Mouse (Mus musculus) neural tube, embryonic 14.5 days (tissue): Measurements from ENCODE around the gene Armc8. TPM values are rescaled to one million over a fixed set of nuclear protein-coding genes. Genes with fewer than 3 reads are reported as not detected.

Experiments
- ATAC-seq: fragments of 200-750 bp; cut with Nextera tagmentation; 2 replicates; pipeline ENCODE4 v1.8.0; 2017; ENCODE audit warnings: low read depth, mild to moderate bottlenecking, moderate TSS enrichment, moderate library complexity
- H3K27ac ChIP-seq: fragments of 300-500 bp; sonication (generic); 2 replicates; pipeline ENCODE4 v1.5.1; 2014; ENCODE audit warnings: low read depth, mild to moderate bottlenecking, control low read depth, low read length, moderate library complexity, mixed read lengths
- H3K27me3 ChIP-seq: fragments of 300-500 bp; sonication (generic); 2 replicates; pipeline ENCODE4 v1.6.1; 2014; ENCODE audit warnings: low read length; ENCODE audit not compliant: control insufficient read depth, insufficient read depth
- H3K36me3 ChIP-seq: fragments of 300-500 bp; sonication (generic); 2 replicates; pipeline ENCODE4 v1.6.1; 2014; ENCODE audit warnings: low read length, mixed read lengths; ENCODE audit not compliant: control insufficient read depth, insufficient read depth
- H3K4me1 ChIP-seq: fragments of 300-500 bp; sonication (generic); 2 replicates; pipeline ENCODE4 v1.6.1; 2014; ENCODE audit warnings: low read length; ENCODE audit not compliant: control insufficient read depth, insufficient read depth
- H3K4me2 ChIP-seq: fragments of 300-500 bp; sonication (generic); 2 replicates; pipeline ENCODE4 v1.6.1; 2014; ENCODE audit warnings: mild to moderate bottlenecking, low read depth, low read length, control low read depth
- H3K4me3 ChIP-seq: fragments of 300-500 bp; sonication (generic); 2 replicates; pipeline ENCODE4 v1.5.1; 2014; ENCODE audit warnings: low read depth, low read length, control low read depth, mixed read lengths
- H3K9ac ChIP-seq: fragments of 300-500 bp; sonication (generic); replicated peaks from 2 replicates; pipeline ENCODE4 v1.6.1; 2014; ENCODE audit warnings: low read depth, mild to moderate bottlenecking, control low read depth, low read length, mixed read lengths
- H3K9me3 ChIP-seq: fragments of 300-500 bp; sonication (generic); 2 replicates; pipeline ENCODE4 v1.6.1; 2016; ENCODE audit warnings: low read length; ENCODE audit not compliant: control insufficient read depth
- WGBS: fragments of 180-500 bp; shearing (Covaris S2); extraction: QIAGEN DNeasy Blood & Tissue Kit; methylation state at CpG from one replicate; pipeline ENCODE4 v1.1.7; 2014; 5-methylcytosine and 5-hydroxymethylcytosine counted together
- polyA plus RNA-seq: library from polyadenylated mRNA; unstranded; fragments of >200 nt; fragmentation: Nextera tagmentation; extraction: Ambion mirVana; gene quantifications from 2 replicates; pipeline ENCODE4 v1.2.1, GENCODE M21; 2014

Armc8 gene
- polyA plus RNA-seq, 1 experiment from 2014 or later = 88.8 TPM

DNA sequence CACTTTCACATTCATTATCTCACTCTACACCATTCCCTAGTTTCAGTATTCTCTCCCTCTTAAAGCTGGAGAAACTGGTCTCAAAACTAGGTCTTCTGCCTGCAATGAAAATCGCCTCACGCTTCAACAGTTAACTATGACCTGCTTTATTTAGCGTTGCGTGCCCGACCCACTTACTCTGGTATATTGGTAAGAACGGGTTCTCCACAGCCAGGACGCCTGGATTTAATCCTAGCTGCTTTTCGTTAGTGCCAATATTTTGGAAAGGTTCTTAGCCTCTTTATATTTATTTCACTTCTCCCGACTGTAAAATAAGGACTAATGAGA is 335 bp upstream of the Armc8 start:
- H3K4me2 ChIP-seq = peak overlapping the region; percentile 67
- WGBS = under 1% methylated on average over 9 of the region's 9 CpGs
- H3K9me3 ChIP-seq = no peaks in the 10 kb centered on the region
- H3K4me1 ChIP-seq = peaks cover 8% of the 10 kb centered on the region
- H3K4me3 ChIP-seq = peak overlapping the region; percentile 89
- H3K27me3 ChIP-seq = no peaks in the 10 kb centered on the region
- peak overlapping the region; percentile 91 for H3K9ac ChIP-seq
- H3K27ac ChIP-seq = peak overlapping the region; percentile 94
- H3K36me3 ChIP-seq = no peaks in the 10 kb centered on the region
- ATAC-seq = no peak

DNA sequence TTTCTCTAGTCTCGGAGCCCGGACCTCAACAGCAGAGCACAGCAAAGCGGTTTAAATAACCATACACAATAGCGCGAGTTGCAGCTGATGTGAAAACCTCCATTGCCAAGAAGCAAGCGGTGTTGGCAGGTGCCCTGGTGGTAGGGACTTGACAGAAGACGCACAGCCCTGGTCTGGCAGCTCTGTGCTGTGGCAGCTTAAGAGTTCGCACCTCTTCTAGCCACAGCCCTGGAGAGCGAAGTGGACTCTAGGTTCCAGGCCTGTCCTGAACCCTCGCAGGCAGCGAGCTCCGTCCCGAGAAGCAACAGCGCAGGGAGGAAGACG is 714 bp downstream of the Armc8 start:
- no peaks in the 10 kb centered on the region for H3K27me3 ChIP-seq
- H3K9ac ChIP-seq = peak overlapping the region; percentile 91
- H3K4me1 ChIP-seq = peaks cover 8% of the 10 kb centered on the region
- H3K27ac ChIP-seq = peak overlapping the region; percentile 94
- ATAC-seq = peak; percentile 69
- no peaks in the 10 kb centered on the region for H3K9me3 ChIP-seq
- under 1% methylated on average over 15 of the region's 15 CpGs for WGBS
- H3K4me3 ChIP-seq = peak overlapping the region; percentile 89
- H3K36me3 ChIP-seq = no peaks in the 10 kb centered on the region
- H3K4me2 ChIP-seq = peak overlapping the region; percentile 82

DNA sequence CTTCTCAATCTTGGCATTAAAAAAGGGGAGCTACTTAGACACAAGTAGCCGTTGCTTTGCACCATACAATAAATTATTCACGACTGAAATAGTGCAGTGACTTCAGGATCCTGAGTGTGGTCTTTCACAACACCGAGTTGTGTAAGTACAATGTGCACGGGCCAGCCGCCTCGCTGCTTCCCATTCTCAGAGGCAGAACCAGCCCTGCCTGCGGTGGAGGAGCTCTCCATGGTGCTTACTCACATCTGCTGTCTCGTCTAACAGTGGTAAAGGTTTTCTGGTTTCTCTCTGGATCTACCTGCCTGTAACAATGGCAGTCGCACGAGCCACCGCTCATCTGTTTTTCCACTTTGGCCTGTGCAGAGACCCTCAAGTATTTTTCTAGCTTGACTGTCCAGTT is 5.0 kb downstream of the Armc8 start:
- H3K9ac ChIP-seq = no peak overlapping the region
- no peak overlapping the region for H3K4me2 ChIP-seq
- peaks cover 8% of the 10 kb centered on the region for H3K4me1 ChIP-seq
- WGBS = 30% methylated on average over 11 of the region's 11 CpGs
- no peak overlapping the region for H3K4me3 ChIP-seq
- no peaks in the 10 kb centered on the region for H3K27me3 ChIP-seq
- no peaks in the 10 kb centered on the region for H3K36me3 ChIP-seq
- H3K27ac ChIP-seq = no peak overlapping the region
- H3K9me3 ChIP-seq = no peaks in the 10 kb centered on the region
- ATAC-seq = no peak

DNA sequence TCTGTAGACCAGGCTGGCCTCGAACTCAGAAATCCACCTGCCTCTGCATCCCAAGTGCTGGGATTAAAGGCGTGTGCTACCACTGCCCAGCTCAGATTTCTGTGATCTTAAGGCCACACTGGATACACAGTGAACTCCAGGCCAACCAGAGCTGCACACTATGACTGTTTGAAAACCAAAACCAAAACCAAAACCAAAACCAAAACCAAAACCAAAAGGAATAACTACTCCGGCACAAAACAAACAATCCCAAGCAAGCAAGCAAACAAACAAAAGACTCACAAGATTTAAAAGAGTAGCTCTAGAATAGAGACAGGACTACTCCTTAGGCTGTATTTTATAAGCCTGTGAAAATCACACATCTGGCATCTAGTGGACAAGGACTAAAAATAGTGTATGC is 8.3 kb downstream of the Armc8 start:
- H3K27me3 ChIP-seq = no peaks in the 10 kb centered on the region
- H3K4me2 ChIP-seq = no peak overlapping the region
- no peak overlapping the region for H3K4me3 ChIP-seq
- 92% methylated on average over 3 of the region's 3 CpGs for WGBS
- H3K9me3 ChIP-seq = no peaks in the 10 kb centered on the region
- no peaks in the 10 kb centered on the region for H3K36me3 ChIP-seq
- H3K9ac ChIP-seq = no peak overlapping the region
- no peak for ATAC-seq
- H3K4me1 ChIP-seq = no peaks in the 10 kb centered on the region
- H3K27ac ChIP-seq = no peak overlapping the region

DNA sequence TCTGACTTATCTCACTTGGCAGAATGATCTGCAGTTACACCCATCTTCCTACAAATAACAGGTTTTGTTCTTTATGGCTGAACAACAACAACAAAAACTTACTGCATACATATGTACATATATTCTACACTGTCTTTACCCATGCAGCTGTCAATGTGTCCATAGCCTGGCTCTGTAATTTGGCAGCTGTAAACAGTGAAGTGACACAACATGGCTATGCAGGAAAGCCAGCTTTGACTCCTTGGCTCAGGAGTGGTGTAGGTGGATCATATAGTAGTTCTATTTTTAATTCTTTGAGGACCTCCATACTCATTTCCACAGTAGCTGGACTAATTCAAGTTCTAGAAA is 9.2 kb downstream of the Armc8 start:
- Histone ChIP-seq H3K36me3 (no peaks in the 10 kb centered on the region), H3K4me3 (no peak overlapping the region), H3K9me3 (no peaks in the 10 kb centered on the region), H3K27me3 (no peaks in the 10 kb centered on the region), H3K9ac (no peak overlapping the region), H3K4me2 (no peak overlapping the region), H3K27ac (no peak overlapping the region), H3K4me1 (no peaks in the 10 kb centered on the region)
- ATAC-seq = no peak

DNA sequence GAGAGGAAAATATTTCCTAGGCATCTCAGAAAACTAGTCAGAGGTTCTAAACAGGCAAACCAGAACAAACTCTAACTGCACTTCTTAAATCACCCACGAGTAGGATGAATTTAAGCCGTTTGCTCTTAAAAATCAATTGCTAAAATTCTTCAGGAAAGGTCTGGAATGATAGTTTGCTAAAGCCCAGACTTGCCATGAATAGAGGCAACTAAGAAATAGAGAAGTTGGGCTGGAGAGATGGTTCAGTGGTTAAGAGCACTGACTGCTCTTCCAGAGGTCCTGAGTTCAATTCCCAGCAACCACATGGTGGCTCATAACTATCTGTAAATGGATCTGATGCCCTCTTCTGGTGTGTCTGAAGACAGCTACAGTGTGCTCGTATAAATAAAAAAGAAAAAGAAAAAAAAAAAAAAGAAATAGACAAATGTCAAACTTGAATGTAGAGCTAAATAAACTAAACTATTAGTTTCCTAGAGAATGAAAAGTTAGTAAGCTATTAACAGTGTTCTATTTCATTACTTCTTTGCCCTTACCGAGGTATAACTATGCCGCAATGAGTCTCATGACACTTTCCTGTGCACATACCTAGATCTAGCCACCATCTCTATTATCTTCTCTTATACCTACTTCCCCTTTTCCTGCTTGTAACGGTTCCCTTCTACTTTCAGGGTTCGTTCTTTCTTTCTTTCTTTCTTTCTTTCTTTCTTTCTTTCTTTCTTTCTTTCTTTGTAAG is 9.7 kb downstream of the Armc8 start:
- H3K36me3 ChIP-seq = no peaks in the 10 kb centered on the region
- 92% methylated on average over 7 of the region's 7 CpGs for WGBS

DNA sequence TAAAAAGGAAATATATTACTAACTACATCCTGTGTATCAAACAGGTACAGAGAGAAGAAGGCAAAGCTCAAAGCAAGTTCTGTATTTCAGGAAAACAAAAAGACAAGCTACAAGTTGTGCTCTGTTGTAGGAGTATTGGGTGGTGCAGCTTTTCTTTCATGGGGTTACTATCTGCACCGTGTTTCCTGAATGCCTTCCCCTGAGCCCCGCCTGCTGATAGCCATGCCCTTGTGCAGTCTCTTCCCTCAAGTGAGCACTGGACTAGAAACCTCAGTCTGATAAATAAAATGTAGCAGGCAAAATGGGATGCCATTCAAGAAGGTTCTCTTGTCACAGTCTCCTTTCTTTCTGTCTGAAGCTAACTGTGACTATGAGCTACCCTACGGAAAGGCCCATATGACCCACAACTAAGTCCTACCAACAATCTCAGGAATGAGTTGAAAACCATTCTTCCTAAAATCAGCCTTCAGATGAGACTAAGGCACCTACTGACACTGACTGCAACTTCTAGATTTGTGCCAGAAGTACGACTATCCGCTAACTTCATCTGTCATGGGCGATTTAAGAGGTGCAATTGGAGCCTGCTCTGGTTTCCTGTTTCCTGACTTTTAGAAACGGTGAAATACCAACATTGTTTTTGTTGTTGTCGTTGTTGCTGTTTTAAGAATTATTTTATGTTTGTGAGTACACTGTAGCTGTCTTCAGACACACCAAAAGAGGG is 11.0 kb downstream of the Armc8 start:
- no peak overlapping the region for H3K9ac ChIP-seq
- no peaks in the 10 kb centered on the region for H3K36me3 ChIP-seq
- H3K4me2 ChIP-seq = no peak overlapping the region
- no peaks in the 10 kb centered on the region for H3K9me3 ChIP-seq
- H3K27ac ChIP-seq = no peak overlapping the region
- no peak for ATAC-seq
- no peak overlapping the region for H3K4me3 ChIP-seq
- 92% methylated on average over 8 of the region's 8 CpGs for WGBS
- H3K4me1 ChIP-seq = no peaks in the 10 kb centered on the region
- no peaks in the 10 kb centered on the region for H3K27me3 ChIP-seq

More for the DNA sequence above, 9.7 kb downstream of the Armc8 start:
- ATAC-seq = no peak
- Histone ChIP-seq H3K27ac (no peak overlapping the region), H3K4me3 (no peak overlapping the region), H3K4me2 (no peak overlapping the region), H3K27me3 (no peaks in the 10 kb centered on the region), H3K9ac (no peak overlapping the region), H3K9me3 (no peaks in the 10 kb centered on the region), H3K4me1 (no peaks in the 10 kb centered on the region)

DNA sequence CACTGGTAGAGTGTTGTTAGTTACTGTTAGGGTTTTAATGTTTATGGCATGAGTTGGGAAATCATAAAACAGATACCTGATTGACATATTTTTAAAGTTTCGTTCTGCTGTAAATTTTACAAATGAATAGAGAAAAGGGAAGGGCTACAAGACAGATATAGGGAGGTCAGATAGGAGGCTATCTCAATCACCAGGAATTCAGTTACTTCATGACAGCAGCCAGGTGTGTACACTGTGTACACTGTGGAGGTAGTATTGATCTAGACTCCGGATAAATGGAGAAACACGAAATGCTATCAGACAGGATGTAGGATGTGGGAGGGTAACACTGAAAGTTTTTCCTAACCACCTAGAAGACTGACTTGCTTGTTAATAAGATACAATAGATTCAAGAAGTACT is 13.4 kb downstream of the Armc8 start:
- Histone ChIP-seq H3K9me3 (no peaks in the 10 kb centered on the region), H3K4me1 (no peaks in the 10 kb centered on the region), H3K4me3 (no peak overlapping the region), H3K9ac (no peak overlapping the region), H3K36me3 (no peaks in the 10 kb centered on the region), H3K27ac (no peak overlapping the region), H3K4me2 (no peak overlapping the region), H3K27me3 (no peaks in the 10 kb centered on the region)
- WGBS = 95% methylated on average over 3 of the region's 3 CpGs
- no peak for ATAC-seq

DNA sequence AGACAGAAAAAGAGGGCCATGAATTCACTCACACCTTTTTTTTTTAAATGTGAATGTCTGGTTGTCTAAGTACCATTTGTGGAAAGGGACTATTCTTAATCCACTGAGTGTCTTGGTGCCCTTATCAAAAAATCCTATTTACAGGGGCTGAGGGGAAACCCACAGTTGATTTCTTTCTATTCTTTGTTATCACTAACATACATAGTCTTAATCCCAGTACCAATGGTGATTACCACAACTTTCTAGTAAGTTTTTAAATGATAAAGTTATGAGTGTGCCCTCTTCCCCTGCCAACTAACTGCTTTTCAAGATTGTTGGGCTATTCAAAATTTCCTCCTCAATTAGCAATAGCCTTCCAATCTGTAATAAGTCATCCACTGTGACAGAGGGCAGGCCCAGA is 14.6 kb downstream of the Armc8 start:
- ATAC-seq = no peak
- H3K4me3 ChIP-seq = no peak overlapping the region
- no peaks in the 10 kb centered on the region for H3K27me3 ChIP-seq
- H3K9ac ChIP-seq = no peak overlapping the region
- H3K36me3 ChIP-seq = no peaks in the 10 kb centered on the region
- no peaks in the 10 kb centered on the region for H3K9me3 ChIP-seq
- no peaks in the 10 kb centered on the region for H3K4me1 ChIP-seq
- no peak overlapping the region for H3K4me2 ChIP-seq
- no peak overlapping the region for H3K27ac ChIP-seq
